Mouse (Mus musculus): Measurements from ENCODE around the gene Nbl1.

Gene Nbl1

DNA sequence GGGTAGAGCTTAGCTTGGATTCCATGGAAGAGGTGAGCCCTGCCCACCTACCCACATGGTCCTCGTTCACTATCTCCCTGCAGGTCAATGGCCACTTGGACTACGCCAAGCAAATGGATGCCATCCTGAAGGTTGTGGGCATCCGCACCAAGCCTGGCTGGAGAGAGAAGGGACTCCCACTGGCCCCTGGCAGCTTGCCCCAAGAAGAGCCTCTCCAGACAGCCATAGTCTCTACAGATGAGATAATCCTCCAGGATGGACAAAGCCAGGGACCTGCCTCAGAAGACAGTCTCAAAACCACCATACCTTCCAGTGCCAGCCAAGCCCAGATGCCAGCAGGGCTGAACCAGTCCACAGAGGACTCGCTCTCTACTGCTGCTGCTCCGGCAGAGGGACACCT lies 34.8 kb downstream of the Nbl1 start:
- no peak for DNase-seq

DNA sequence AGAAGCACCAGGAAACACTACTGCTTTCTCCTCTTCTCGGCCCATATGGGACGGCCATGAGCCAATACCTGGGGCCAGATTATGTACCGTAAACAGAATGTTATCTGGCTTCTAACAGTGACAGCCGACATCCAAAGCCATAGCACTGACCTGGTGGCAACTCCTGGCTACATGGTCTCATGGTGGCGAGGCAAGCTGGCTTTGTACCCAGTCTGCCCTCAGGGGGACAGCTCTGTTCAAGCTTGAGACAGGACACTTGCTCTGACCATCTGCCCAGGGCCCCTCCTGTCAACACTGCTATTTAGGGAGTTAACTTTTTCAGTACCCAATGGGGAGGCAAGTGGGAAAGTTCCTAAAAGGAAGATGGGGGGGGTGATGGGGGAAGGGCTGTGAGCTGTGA lies 35.5 kb downstream of the Nbl1 start:
- DNase-seq: no peak

GRCm38 (mm10) chr4:139055744-139056143 lies 37.0 kb downstream of the Nbl1 start:
- DNase-seq: no peak

DNA sequence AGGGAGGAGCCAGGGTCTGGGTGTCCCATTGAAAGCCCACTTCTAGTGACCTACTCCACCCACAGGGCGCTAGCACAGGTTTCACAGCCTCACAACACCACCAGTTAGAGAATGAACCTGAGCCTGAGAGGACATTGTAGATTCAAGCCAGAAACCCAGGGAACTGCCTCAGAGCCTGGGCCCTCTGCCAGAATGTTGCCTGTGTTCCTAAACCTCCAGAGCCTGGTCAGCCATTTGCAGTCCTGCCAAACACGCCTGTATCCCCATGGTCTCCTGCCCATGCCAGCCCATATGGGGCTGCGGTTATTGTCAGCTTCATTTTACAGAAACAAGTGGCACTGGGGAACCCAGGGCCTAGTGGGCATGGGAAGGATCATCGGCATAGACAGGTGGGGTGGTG lies 37.5 kb downstream of the Nbl1 start:
- DNase-seq: no peak

GRCm38 (mm10) chr4:139054300-139054923 lies 38.4 kb downstream of the Nbl1 start:
- DNase-seq: no peak

GRCm38 (mm10) chr4:139053391-139053790 lies 39.4 kb downstream of the Nbl1 start:
- no peak for DNase-seq

DNA sequence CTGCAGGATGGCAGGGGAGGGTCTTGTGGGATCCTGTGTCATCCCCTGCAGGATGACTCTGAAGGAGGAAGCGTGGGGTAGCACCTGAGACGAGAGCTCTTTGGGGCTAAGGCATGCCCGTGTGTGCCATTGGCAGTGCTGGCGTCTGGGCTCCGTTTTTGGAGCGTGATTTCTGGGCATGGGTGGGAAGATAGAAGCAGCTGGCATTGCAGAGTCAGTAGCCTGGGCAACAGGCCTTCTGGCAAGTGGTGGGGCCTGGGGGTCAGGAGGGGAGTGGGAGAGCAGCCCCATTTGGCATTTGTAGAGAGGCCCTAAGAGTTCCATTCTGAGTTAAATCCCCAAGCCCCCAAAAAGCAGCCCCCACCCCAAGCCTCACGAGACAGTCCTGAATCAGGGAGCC lies 40.0 kb downstream of the Nbl1 start:
- DNase-seq: no peak

DNA sequence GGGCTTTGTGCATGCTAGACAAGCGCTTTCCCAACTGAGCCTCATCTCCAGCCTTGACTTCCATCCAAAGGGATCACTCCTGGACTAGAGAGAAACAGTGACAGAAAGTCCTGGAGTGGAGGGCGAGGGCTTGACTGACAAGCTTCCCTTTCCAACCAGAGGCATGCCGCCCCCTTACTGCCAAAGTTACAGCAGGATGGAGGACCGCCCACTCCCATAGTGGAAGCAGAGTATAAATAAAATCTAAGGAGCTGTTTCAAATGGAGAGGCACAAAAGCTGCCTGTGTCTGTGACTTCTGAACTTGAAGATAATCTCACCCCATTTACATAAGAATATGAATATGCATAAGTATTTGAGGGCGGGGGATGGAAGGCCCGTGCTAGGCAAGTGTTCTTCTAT lies 44.3 kb downstream of the Nbl1 start:
- DNase-seq: no peak

DNA sequence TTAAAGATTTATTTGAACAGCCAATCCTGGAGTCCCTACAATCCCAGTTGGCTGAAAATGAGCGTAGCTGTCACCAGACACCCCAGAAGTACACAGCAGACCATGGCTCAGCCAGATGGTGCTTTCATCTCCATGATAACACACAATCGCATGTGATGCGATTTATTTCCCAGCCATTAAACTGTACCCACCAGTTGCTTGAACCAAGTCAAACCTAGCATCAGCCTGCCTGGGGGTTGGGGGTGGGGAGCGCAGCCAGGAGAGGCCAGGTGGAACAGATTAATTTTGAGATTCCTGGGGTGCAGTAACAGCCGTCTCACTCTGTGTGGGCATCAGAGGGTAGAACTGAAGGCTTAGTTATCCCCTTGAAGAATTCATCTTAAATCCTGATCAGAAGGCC lies 46.4 kb downstream of the Nbl1 start:
- DNase-seq: no peak

DNA sequence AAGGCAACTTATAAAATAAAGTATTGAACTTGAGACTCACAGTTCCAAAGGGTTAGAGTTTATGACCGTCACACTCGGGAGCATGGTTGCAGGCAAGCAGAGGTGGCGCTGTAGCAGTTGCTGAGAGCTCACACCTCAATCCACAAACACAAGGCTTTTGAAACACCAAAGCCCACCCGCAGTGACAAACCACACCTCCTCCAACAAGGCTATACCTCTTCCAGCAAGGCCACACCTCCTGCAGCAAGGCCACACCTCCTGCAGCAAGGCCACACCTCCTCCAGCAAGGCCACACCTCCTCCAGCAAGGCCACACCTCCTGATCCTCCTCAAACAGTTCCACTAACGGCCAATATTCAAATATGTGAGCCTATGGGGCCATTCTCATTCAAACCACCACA lies 48.2 kb downstream of the Nbl1 start:
- DNase-seq: no peak

GRCm38 (mm10) chr4:139043600-139043999 lies 49.2 kb downstream of the Nbl1 start:
- DNase-seq: peak; percentile 6

GRCm38 (mm10) chr4:139042611-139043010 lies 50.2 kb downstream of the Nbl1 start:
- no peak for DNase-seq

- no peak for DNase-seq
Observed at GRCm38 (mm10) chr4:139040084-139040839, 52.5 kb downstream of the Nbl1 start.

- peak; percentile 12 for DNase-seq
Observed at GRCm38 (mm10) chr4:139037795-139038607, 54.8 kb downstream of the Nbl1 start.

DNA sequence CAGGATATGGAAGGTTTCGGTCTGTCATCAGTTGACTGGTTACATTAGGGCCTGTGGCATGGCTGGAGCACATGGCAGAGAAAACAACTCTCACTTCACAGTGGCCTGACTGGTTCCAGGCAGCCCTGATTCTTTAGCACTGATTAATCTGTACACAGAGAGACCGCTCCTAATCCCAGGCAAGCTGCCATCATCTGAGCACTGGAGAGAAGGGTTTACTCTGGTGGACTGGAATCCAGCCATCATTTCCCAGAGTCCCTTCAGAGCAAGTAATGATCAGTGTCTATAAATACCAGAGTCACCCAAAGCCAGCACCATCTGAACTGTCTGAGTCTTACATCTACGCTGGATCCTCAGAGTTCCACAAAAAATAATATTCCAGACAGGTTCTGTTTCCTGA lies 57.0 kb downstream of the Nbl1 start:
- DNase-seq: no peak

DNA sequence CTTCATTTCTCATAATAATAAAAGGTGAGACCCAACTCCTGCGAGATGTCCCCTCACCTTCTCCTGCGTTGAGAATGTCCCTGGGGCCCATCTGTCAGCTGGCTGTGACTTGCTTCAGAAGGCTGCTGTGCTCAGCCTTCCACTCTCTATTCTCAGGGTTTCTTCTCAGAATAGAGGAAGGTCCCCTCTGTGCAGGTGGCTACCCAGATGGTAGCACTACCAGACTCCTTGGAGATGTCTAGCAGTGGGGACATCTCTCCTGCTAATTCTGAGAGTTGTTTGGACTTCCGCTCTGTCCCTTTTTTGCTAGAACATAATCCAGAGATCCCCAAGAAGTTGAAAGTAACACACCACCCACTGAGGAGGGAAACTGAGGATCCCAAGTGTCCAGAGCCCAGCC lies 57.9 kb downstream of the Nbl1 start:
- DNase-seq: no peak

- DNase-seq: peak; percentile 9
Observed at GRCm38 (mm10) chr4:139034540-139034939, 58.3 kb downstream of the Nbl1 start.

DNA sequence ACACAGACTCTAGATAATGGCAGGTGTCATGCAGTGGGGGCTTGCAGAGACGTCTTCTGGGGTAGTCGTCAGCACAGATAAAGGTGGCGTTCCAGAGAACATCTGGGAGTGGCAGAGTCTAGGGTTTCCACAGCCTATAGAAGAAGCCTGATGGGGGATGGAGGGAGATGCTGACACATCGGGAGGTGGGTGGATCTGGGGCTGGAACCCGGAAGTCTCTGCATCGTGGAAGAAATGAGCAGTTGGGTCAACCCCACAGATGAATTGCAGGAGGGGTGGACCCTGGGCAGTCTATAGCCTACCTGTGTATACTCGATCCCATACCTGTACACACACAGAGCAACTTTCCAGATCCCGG lies 58.8 kb downstream of the Nbl1 start:
- DNase-seq: no peak

DNA sequence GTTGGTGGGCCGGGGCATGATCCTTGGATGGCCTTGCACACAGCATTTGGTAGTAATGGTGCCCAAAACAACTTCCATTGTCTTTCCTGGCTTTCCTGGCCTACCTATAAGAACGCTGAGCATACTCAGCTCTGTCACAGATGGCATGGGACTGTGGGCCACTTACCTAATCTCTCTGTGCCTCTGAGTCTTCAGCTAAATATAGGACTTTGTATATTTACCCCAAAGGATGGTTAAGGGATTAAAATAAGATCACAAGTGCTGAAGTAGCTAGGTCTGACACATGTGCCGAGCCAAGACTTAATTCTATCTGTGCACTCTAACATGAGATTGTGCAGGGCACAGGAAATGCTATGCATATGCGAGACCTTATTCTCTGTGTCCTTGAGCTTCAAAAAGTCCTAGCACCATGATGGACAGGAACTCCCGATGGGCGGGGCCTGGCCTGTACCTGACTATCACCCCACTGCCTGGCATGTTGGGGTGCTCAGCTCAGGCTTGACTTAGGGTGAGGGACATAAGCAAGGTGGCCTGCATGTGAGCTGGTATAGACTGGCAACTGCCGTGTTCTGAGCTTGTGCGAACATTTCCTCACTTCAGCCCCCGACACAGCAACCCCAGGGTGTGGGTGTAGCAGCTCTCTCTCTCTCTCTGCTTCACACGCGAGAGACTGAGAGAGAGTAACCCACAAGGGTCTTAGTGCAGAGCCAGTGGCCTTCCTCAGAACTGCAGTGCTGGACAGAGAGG lies 59.4 kb downstream of the Nbl1 start:
- DNase-seq: no peak

DNA sequence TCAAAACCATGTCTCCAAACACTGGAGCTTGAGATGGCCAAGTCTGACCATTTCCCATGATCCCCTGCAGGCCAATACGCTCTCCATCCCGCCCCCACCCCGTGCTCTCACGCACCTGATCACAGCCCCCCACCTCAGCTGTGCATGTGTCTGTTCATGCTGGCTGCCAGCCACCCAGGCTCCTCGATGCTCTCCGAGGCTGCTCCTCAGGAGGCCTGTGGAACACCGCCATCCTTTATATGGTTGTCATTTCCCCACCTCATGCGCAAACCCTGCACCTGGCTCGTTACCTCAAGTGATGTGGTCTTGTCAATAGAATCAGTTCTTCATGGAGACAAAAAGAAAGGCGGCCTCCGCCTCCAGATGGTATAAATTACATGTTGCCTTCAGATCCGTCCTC lies 60.3 kb downstream of the Nbl1 start:
- no peak for DNase-seq
